Mouse (Mus musculus) MEL (cell line): ENCODE measurements around the gene Ccdc155.

Experiments
- CTCF ChIP-seq, 3 experiments: IDR thresholded peaks in 2 of 3; conservative IDR thresholded peaks in 1 of 3; 2 replicates each; pipeline ENCODE4 v1.5.1; 2011 to 2012; ENCODE audit warnings: low read length in 3 of 3, low read depth in 2 of 3, mild to moderate bottlenecking in 2 of 3, improper control_type of control experiment in 1 of 3, inconsistent platforms in 1 of 3, mixed read lengths in 1 of 3, moderate library complexity in 1 of 3; ENCODE audit not compliant: control insufficient read depth in 1 of 3, insufficient read depth in 1 of 3, poor library complexity in 1 of 3, severe bottlenecking in 1 of 3
- EP300 ChIP-seq, 2 experiments: IDR thresholded peaks; 2 replicates each; pipeline ENCODE4 v1.6.1; 2011; ENCODE audit warnings: improper control_type of control experiment in 2 of 2, low read length in 2 of 2, low read depth in 1 of 2, mild to moderate bottlenecking in 1 of 2
- ETS1 ChIP-seq: IDR thresholded peaks from 2 replicates; pipeline ENCODE4 v1.6.1; 2012; ENCODE audit warnings: low read depth, mild to moderate bottlenecking, inconsistent platforms, low read length, improper control_type of control experiment, moderate library complexity
- HCFC1 ChIP-seq: IDR thresholded peaks from 2 replicates; pipeline ENCODE4 v1.6.1; 2012; ENCODE audit warnings: low read depth, mild to moderate bottlenecking, inconsistent platforms, low read length, improper control_type of control experiment, moderate library complexity
- KAT2A ChIP-seq: conservative IDR thresholded peaks from 2 replicates; pipeline ENCODE4 v1.6.1; 2012; ENCODE audit warnings: low read depth, low read length, improper control_type of control experiment, inconsistent platforms
- MAFK ChIP-seq: IDR thresholded peaks from 2 replicates; pipeline ENCODE4 v1.6.1; 2011; ENCODE audit warnings: low read depth, mild to moderate bottlenecking, low read length, improper control_type of control experiment, borderline replicate concordance
- MYC ChIP-seq: IDR thresholded peaks from 2 replicates; pipeline ENCODE4 v1.6.1; 2011; ENCODE audit warnings: low read depth, mild to moderate bottlenecking, low read length, improper control_type of control experiment, moderate library complexity
- POLR2A ChIP-seq, 2 experiments: IDR thresholded peaks; 2 replicates each; pipeline ENCODE4 v1.6.1; 2011 to 2012; ENCODE audit warnings: low read length in 2 of 2, mild to moderate bottlenecking in 2 of 2, control low read depth in 1 of 2, improper control_type of control experiment in 1 of 2, low read depth in 1 of 2, moderate library complexity in 1 of 2; ENCODE audit not compliant: control insufficient read depth in 1 of 2, insufficient read depth in 1 of 2, poor library complexity in 1 of 2
- POLR2AphosphoS2 ChIP-seq: IDR thresholded peaks from 2 replicates; pipeline ENCODE4 v1.6.1; 2011; ENCODE audit warnings: low read length, improper control_type of control experiment
- USF1 ChIP-seq: IDR thresholded peaks from 2 replicates; pipeline ENCODE4 v1.6.1; 2014; ENCODE audit warnings: low read depth, mild to moderate bottlenecking, inconsistent platforms, low read length, improper control_type of control experiment, moderate library complexity
- ZNF384 ChIP-seq: IDR thresholded peaks from 2 replicates; pipeline ENCODE4 v1.6.1; 2012; ENCODE audit warnings: low read depth, mild to moderate bottlenecking, inconsistent platforms, low read length, improper control_type of control experiment

DNA sequence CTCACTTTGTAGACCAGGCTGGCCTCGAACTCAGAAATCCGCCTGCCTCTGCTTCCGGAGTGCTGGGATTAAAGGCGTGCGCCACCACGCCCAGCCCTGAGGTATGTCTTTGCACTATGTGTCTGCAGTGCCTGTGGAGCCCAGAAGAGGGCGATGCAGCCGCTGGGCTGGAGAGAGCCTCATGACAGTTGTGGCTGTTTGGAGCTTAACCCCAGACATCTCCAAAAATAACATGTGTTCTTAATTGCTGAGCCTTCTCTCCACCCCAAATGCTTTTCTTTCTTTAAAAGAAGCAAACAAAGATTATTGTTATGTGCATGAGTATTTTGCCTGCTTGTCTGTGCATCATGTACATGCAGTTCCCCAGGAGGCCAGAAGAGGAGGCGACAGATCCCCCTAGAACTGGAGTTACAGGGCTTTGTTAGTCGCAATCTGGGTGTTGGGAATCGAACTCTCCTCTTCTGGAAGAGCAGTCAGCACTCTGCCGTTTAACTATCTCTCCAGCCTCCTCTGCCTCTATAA is 49.6 kb downstream of the Ccdc155 start:
- TF ChIP-seq EP300 (IDR thresholded peaks at IDR 0.05; ENCODE audit: low read depth in 1 of 2, low read length in 2 of 2) (0 out of 4 replicates have a peak, but pooled peaks of 1 of the 2 experiments have one; percentile 20), MYC (peak; percentile 69), HCFC1 (no peak; the same call in none of the 2 replicates), KAT2A (no peak), POLR2A (IDR thresholded peaks at IDR 0.05; ENCODE audit: control insufficient read depth in 1 of 2, insufficient read depth in 1 of 2, low read depth in 1 of 2, low read length in 2 of 2, poor library complexity in 1 of 2) (no peak), CTCF (IDR thresholded peaks at IDR 0.05 in 2 of 3, conservative IDR thresholded peaks at IDR 0.05 in 1 of 3; ENCODE audit: control insufficient read depth in 1 of 3, insufficient read depth in 1 of 3, low read depth in 2 of 3, low read length in 3 of 3, poor library complexity in 1 of 3, severe bottlenecking in 1 of 3) (peak; percentile 66 to 77 (median 68)), USF1 (no peak), ETS1 (peak; percentile 29; the same call in 1 of the 2 replicates), MAFK (no peak), POLR2AphosphoS2 (no peak), ZNF384 (no peak)
